Mouse (Mus musculus): ENCODE measurements around the gene Tor2a. TPM values are rescaled to one million over a fixed set of nuclear protein-coding genes. Genes with fewer than 3 reads are reported as not detected.
A peak's percentile ranks its signal among the peaks of the same experiment; 100 is the strongest.

Gene Tor2a
- polyA plus RNA-seq, 1 experiment from 2014 or later: 61.5 TPM

DNA sequence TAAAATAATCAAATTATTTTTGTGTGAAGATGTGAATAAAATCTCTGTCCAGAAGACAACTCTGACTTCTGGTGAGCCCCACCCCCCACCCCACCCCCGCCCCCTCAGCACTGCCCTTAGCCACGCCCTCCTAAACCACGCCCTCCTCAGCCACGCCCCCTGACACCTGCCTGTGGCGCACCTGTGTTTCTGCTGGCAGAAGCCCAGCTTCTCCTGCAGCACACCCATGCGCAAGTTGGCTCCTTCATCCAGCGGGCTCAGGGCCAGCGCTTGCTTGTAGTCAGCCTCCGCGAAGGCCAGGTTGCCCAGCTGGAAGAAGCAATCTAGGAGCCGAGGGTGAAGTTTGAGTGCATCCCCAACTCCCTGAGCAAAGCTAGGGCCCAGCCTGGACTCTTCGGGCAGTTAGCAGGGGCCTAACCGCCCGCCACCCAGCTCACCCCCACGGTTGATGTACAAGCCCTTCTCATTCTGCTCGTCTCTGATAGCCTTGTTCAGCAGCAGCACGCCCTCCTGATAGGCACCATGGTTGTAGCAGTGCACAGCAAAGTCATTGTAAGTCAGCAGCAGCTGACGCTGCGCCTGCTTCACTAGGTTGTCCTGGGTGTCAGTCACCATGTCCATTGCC, 11.7 kb downstream of the Tor2a start:
- Histone ChIP-seq H3K9me3 (no peaks in the 10 kb centered on the region), H3K4me3 (no peak overlapping the region), H3K4me1 (peaks cover 9% of the 10 kb centered on the region; the same call in 1 of the 2 replicates), H3K36me3 (no peaks in the 10 kb centered on the region), H3K27me3 (no peaks in the 10 kb centered on the region), H3K4me2 (replicated peaks) (no peak overlapping the region), H3K9ac (no peak overlapping the region), H3K27ac (no peak overlapping the region)
- 61% methylated on average over 16 of the region's 19 CpGs for WGBS
- no peak for ATAC-seq (ENCODE audit: insufficient number of reproducible peaks, insufficient read depth, low FRiP score, low TSS enrichment)

DNA sequence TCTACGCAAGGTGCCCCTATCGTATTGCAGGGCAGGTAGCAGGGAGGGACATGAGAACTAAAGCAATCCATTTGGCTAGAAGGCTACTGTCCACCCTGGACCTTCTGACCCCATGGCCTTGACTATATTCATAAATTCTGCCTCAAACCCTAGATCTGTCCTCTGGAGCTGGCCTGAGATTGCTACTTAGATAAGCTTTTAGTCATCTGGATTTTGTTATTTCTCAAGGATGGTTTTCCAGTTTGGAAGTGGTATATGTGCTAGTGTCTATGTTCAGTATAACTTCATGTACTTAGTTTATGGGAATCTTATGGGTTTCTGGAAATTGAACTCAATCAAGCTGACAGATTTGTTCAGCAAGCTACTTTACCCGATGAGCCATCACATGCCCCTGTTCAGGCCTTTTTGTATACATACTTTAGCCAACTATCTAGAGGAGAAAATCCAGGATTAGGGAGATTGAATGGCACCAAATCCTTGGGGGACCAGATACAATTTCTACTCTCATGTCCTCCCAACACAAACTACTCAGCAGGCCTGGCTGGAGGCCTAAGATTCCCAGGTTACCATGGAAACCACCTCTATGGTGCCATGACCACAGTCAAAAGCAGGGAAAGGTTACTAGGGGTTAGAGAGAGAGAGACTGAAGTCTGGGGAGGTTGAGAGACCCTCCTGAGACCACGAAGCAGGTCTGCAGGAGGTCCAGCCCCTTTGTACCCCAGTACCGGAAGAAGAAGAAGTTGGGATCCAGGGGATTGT, 12.5 kb downstream of the Tor2a start:
- WGBS: 75% methylated on average over 5 of the region's 5 CpGs
- Histone ChIP-seq H3K9ac (no peak overlapping the region), H3K36me3 (no peaks in the 10 kb centered on the region), H3K4me1 (peaks cover 9% of the 10 kb centered on the region; the same call in 1 of the 2 replicates), H3K4me2 (replicated peaks) (no peak overlapping the region), H3K27ac (no peak overlapping the region), H3K4me3 (no peak overlapping the region), H3K9me3 (no peaks in the 10 kb centered on the region), H3K27me3 (no peaks in the 10 kb centered on the region)
- no peak for ATAC-seq (ENCODE audit: insufficient number of reproducible peaks, insufficient read depth, low FRiP score, low TSS enrichment)

DNA sequence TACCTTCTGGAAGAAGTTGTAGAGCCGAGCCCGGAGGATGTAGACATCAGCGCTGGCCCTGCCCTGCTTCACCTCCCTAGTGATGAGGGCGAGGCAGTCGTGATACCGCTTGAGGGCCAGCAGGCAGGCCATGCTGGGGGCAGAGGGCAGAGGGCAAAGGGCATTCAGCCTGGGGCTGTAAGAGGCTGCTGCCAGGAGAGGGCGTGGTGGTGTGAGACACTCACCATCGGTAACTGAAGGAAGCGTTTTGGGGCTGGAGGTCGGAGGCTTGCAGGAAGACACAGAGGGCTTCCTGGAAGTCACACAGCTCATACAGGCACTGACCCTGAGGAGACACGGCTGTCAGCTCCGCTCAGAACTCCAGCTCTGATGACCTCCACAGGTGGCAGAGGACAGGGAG, 14.9 kb downstream of the Tor2a start:
- WGBS: 14% methylated on average over 12 of the region's 12 CpGs
- Histone ChIP-seq H3K36me3 (no peaks in the 10 kb centered on the region), H3K4me1 (peaks cover 20% of the 10 kb centered on the region), H3K27ac (no peak overlapping the region), H3K9me3 (no peaks in the 10 kb centered on the region), H3K4me3 (no peak overlapping the region), H3K4me2 (replicated peaks) (no peak overlapping the region), H3K27me3 (0 out of 2 replicates have a peak, but pooled peaks cover 2% of the 10 kb centered on the region), H3K9ac (no peak overlapping the region)
- ATAC-seq (ENCODE audit: insufficient number of reproducible peaks, insufficient read depth, low FRiP score, low TSS enrichment): no peak

DNA sequence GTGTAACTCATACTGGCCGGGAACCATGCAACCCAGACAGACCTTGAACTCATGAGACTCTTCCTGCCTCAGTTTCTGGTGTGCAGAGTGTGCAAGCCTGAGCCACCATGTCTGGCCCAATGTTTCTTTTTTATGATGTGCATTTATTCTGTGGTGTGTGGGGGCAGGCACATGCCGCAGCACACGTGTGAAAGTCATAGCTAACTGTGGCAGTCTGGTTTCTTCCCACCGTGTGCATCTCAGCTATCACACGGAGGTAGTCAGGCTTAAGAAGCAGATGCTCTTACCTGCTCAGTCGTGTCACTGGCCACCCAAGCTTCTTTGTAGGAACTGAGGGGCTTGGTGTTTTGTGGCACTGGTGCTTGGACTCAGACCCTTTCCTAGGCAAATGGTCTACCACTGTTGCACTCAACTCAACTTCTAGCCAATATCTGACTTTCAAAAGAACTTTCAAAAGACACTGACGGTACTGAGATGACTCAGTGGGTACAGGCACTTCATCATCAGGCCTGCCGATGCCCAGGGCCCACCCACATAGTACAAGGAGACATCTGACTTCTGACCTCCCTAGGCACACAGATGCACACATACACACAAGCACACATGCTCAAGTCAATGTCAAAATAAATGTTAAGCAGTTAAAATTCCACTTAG, 15.7 kb downstream of the Tor2a start:
- Histone ChIP-seq H3K4me3 (no peak overlapping the region), H3K4me2 (replicated peaks) (no peak overlapping the region), H3K9ac (no peak overlapping the region), H3K9me3 (no peaks in the 10 kb centered on the region), H3K27ac (no peak overlapping the region), H3K27me3 (0 out of 2 replicates have a peak, but pooled peaks cover 4% of the 10 kb centered on the region), H3K4me1 (peaks cover 20% of the 10 kb centered on the region), H3K36me3 (no peaks in the 10 kb centered on the region)
- WGBS: 80% methylated on average over 8 of the region's 8 CpGs
- ATAC-seq (ENCODE audit: insufficient number of reproducible peaks, insufficient read depth, low FRiP score, low TSS enrichment): no peak

DNA sequence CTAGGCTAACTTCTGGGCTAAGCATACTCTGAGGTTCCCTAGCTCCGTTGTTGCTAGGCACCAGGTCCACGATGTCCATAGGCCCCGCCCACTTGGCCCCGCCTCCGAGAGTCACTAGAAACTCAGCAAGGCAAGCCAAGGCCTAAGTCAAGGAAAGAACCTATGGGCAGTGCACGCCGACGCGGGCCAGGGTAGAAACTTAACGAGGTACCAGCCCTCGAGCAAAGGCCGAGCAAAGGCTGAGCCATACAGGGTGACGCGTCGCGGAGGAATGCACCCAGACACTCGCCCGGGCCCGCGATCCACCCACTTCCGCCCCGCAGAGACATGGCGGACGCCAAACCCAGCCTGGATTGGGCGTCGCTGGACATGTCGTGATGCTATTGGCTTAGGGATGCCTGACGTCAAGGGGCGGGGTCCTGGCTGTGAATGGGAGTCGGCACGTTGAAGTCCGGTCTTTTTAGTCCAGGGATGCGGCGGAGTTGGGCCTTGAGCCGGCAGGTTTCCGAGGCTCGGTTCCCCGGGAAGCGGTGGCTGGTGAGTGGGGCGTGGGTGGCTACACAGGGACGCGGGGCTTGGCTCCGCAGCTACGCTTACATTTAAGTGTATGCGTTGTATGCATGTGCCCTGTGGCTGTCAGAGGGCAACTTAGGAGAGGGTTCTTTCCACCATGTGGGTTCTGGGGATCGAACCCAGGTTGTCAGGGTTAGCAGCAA, 18.5 kb downstream of the Tor2a start, which contains the start of the genes Ttc16 and Ptrh1:
Gene Ttc16, minus strand, starts transcription at position 275 of the 716 bp plus-strand sequence.
Gene Ptrh1, plus strand, starts transcription at position 428 of the 716 bp plus-strand sequence.
- Histone ChIP-seq H3K9ac (peak within 1 kb of the TSS; percentile 44), H3K36me3 (no peaks in the 10 kb centered on the region), H3K4me3 (peak within 1 kb of the TSS; percentile 53), H3K4me2 (replicated peaks) (peak within 1 kb of the TSS; percentile 73), H3K9me3 (no peaks in the 10 kb centered on the region), H3K4me1 (peaks cover 15% of the 10 kb centered on the region), H3K27me3 (0 out of 2 replicates have a peak, but pooled peaks cover 4% of the 10 kb centered on the region), H3K27ac (no peak within 1 kb of the TSS)
- ATAC-seq (ENCODE audit: insufficient number of reproducible peaks, insufficient read depth, low FRiP score, low TSS enrichment): peak; percentile 89
- WGBS: under 1% methylated on average over 46 of the region's 46 CpGs

DNA sequence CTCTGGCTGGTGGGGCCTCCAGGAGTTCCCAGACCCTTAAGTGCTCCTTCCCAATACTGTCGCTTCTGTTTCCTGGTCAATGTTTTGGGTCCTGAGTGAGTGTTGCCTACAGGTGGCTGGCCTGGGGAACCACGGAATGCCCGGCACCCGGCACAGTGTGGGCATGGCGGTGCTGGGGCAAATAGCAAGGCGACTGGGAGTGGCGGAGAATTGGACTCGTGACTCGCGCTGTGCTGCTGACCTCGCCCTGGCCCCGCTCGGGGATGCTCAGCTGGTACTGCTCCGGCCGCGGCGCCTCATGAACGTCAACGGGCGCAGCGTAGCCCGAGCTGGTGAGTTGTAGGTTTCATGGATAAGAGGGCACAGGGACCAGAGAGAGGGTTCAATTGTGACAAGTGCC, 19.2 kb downstream of the Tor2a start:
- H3K4me2 ChIP-seq (replicated peaks): peak overlapping the region; percentile 73
- no peak overlapping the region for H3K27ac ChIP-seq
- H3K9me3 ChIP-seq: no peaks in the 10 kb centered on the region
- no peaks in the 10 kb centered on the region for H3K36me3 ChIP-seq
- WGBS: 21% methylated on average over 22 of the region's 22 CpGs
- peak overlapping the region; percentile 44 for H3K9ac ChIP-seq
- H3K27me3 ChIP-seq: 0 out of 2 replicates have a peak, but pooled peaks cover 4% of the 10 kb centered on the region
- H3K4me1 ChIP-seq: peaks cover 15% of the 10 kb centered on the region
- ATAC-seq (ENCODE audit: insufficient number of reproducible peaks, insufficient read depth, low FRiP score, low TSS enrichment): no peak
- H3K4me3 ChIP-seq: peak overlapping the region; percentile 53

DNA sequence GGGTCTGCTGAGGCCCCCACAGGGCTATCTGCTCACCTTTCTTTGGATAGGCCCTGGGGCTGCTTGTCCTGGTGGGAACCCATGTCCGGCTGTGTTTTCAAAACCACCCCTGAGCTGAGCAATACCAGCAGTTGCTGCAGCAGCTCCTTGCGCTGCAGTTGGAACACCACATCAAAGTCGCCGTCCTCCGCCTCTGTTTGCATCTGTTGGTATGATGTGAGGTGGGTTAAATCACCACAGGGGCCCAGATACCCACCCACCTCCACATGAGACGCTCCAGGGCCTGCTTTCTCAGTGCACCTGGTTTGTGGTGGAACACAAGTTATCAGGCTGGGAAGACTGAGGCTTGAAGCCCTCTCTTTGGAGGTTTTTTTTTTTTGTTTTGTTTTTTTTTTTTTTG, 21.0 kb downstream of the Tor2a start:
- Histone ChIP-seq H3K9me3 (no peaks in the 10 kb centered on the region), H3K4me2 (replicated peaks) (no peak overlapping the region), H3K4me3 (no peak overlapping the region), H3K4me1 (peaks cover 11% of the 10 kb centered on the region), H3K27ac (no peak overlapping the region), H3K36me3 (no peaks in the 10 kb centered on the region), H3K9ac (no peak overlapping the region), H3K27me3 (0 out of 2 replicates have a peak, but pooled peaks cover 4% of the 10 kb centered on the region)
- ATAC-seq (ENCODE audit: insufficient number of reproducible peaks, insufficient read depth, low FRiP score, low TSS enrichment): no peak
- 86% methylated on average over 6 of the region's 6 CpGs for WGBS

DNA sequence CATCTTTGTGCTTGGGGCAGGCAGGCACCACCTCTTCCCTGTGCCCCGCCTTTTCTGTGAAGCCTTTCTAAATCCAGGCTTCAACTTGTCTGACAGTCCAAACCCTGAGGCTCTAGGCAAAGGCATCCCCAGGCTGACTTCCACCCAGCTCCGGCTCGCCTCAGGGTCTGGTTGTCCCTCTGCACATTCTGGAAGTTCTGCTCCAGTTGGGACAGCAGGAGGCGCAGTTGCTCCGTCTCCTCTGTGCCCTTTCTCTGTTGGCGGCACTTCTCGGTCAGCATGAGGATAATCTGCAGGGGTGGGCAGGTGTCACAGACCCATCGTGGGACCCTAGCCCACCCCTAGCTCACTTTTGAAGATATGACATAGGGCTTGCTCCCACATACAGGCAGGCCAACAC, 22.1 kb downstream of the Tor2a start:
- Histone ChIP-seq H3K4me3 (no peak overlapping the region), H3K36me3 (no peaks in the 10 kb centered on the region), H3K27me3 (0 out of 2 replicates have a peak, but pooled peaks cover 4% of the 10 kb centered on the region), H3K4me1 (peaks cover 11% of the 10 kb centered on the region), H3K9me3 (no peaks in the 10 kb centered on the region), H3K27ac (no peak overlapping the region), H3K4me2 (replicated peaks) (no peak overlapping the region), H3K9ac (no peak overlapping the region)
- ATAC-seq (ENCODE audit: insufficient number of reproducible peaks, insufficient read depth, low FRiP score, low TSS enrichment): no peak
- 15% methylated on average over 8 of the region's 8 CpGs for WGBS

DNA sequence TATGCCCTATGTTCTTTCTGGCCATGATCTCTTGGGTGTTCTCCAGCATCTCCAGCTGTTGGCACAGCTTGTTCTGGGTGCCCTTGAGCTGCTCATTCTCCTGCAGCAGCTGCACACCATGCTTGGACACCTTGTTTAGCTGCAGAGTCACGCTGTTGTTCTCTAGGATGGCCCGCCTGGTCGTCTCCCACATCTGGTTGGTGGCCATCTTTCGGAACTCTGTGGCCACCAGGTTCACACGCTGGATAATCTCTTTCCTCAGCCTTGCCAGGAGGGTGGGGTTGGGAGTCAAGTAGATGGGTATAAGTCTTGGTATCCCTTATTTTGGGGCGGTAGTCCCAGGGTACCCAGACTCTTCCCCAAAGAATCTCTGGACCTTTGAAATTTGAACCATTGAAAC, 22.7 kb downstream of the Tor2a start:
- no peaks in the 10 kb centered on the region for H3K9me3 ChIP-seq
- H3K4me2 ChIP-seq (replicated peaks): no peak overlapping the region
- peaks cover 11% of the 10 kb centered on the region for H3K4me1 ChIP-seq
- H3K27ac ChIP-seq: no peak overlapping the region
- H3K27me3 ChIP-seq: 0 out of 2 replicates have a peak, but pooled peaks cover 4% of the 10 kb centered on the region
- H3K9ac ChIP-seq: no peak overlapping the region
- ATAC-seq (ENCODE audit: insufficient number of reproducible peaks, insufficient read depth, low FRiP score, low TSS enrichment): no peak
- no peaks in the 10 kb centered on the region for H3K36me3 ChIP-seq
- WGBS: 86% methylated on average over 6 of the region's 6 CpGs
- no peak overlapping the region for H3K4me3 ChIP-seq

DNA sequence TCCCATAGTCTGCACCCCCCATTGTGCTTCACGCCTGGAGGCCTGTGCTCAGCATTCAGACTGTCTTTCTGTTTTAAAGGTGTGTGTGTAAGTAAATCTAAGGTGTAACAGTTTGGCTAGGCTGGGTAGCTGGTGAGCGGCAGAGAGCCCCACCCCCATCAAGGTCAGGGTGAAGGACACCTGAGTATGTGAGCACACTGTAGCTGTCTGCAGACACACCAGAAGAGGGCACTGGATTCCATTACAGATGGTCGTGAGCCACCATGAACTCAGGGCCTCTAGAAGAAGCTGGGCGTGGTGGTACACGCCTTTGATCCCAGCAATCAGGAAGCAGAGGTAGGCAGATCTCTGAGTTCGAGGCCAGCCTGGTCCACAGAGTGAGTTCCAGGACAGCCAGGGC, 24.7 kb downstream of the Tor2a start:
- no peak overlapping the region for H3K9ac ChIP-seq
- H3K4me2 ChIP-seq (replicated peaks): no peak overlapping the region
- H3K9me3 ChIP-seq: no peaks in the 10 kb centered on the region
- WGBS: 79% methylated on average over 6 of the region's 6 CpGs
- no peaks in the 10 kb centered on the region for H3K36me3 ChIP-seq
- 0 out of 2 replicates have a peak, but pooled peaks cover 3% of the 10 kb centered on the region for H3K27me3 ChIP-seq
- no peak for ATAC-seq (ENCODE audit: insufficient number of reproducible peaks, insufficient read depth, low FRiP score, low TSS enrichment)
- no peak overlapping the region for H3K27ac ChIP-seq
- no peaks in the 10 kb centered on the region for H3K4me1 ChIP-seq
- no peak overlapping the region for H3K4me3 ChIP-seq

DNA sequence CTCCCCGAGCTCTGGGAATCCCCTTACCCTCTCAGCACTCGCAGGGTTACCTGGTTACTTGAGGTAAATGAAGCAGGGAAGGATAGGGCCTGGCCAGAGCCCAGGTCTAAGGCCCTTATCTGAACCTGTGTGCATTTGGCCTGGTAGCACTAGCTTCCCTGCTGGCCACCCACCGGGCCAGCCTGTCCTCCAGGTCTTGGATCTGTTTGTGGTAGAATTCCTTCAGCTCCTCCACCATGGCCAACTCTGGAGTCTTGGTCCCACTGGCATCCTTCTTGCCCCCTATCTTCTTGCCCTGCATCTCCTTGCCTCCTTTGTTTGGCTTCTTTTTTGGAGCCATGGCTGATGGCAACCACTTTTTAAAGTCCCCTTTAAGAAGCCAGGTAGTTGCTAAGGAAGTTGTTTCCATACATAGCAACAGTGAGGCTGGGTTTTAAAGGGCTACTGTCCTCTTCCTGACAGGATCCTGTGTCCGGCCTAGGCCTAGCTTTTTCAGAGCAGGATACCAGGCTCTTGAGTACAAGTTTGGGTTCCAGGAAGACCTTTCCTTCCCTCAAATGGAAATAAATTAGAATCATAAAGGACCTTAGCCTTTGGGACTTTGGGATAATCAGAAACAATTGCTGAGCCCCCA, 27.1 kb downstream of the Tor2a start, which contains the start of gene Cfap157:
Gene Cfap157, minus strand, starts transcription at position 381 of the 634 bp plus-strand sequence.
- Histone ChIP-seq H3K9ac (no peak within 1 kb of the TSS), H3K4me3 (no peak within 1 kb of the TSS), H3K27ac (no peak within 1 kb of the TSS), H3K4me1 (no peaks in the 10 kb centered on the region), H3K4me2 (replicated peaks) (no peak within 1 kb of the TSS), H3K36me3 (no peaks in the 10 kb centered on the region), H3K27me3 (no peaks in the 10 kb centered on the region), H3K9me3 (no peaks in the 10 kb centered on the region)
- ATAC-seq (ENCODE audit: insufficient number of reproducible peaks, insufficient read depth, low FRiP score, low TSS enrichment): no peak
- 62% methylated on average over 4 of the region's 4 CpGs for WGBS
